Mouse (Mus musculus) embryonic stem cell, embryonic (primary cell): ENCODE results near the gene Serinc1.
"Not testable (repeated sequence)": the region's sequence is repeated elsewhere in the genome, so short reads cannot be mapped to it uniquely, and the experiment has no call there.

Experiments
- CTCF ChIA-PET, 4 experiments: fragments of 300-600 bp in 2 of 4; fragments of 350-600 bp in 2 of 4; sonication (Branson Sonifier 250); formaldehyde crosslinking; loops; one replicate each; lab custom pipeline; 2022; ENCODE audit warnings: inconsistent platforms in 2 of 4; lab: Charles Lee
- POLR2A ChIA-PET, 4 experiments: fragments of 300-600 bp in 2 of 4; fragments of 350-600 bp in 2 of 4; sonication (Branson Sonifier 250); formaldehyde crosslinking; loops; one replicate each; lab custom pipeline; 2022; ENCODE audit warnings: antibody characterized with exemption in 4 of 4, inconsistent platforms in 1 of 4; lab: Charles Lee

The Serinc1 gene

GRCm38 (mm10) chr10:57532218-57533101 lies at the start of gene Serinc1:
Gene Serinc1 (minus strand): TSS chr10:57532530.
- POLR2A ChIA-PET, result interaction anchor here (0.6 to 2.3 kb wide), 25 partner anchors 9 to 254 kb away, joined by 3 to 13 read pairs (median 4); partner anchors contain the start of gene Hsf2 (in 1 of the 4)
- CTCF ChIA-PET, result interaction anchor here in 1 of 4 experiments (0.9 kb wide), 1 partner anchor 39 kb away, joined by 3 read pairs; no protein-coding TSS in a partner anchor

GRCm38 (mm10) chr10:57576721-57577120 lies 44.4 kb upstream of the Serinc1 start:
- CTCF ChIA-PET, result no interaction called here
- POLR2A ChIA-PET, result interaction anchor here in 1 of 4 experiments (1.3 kb wide), 1 partner anchor 91 kb away, joined by 4 read pairs; the partner anchor contains the start of gene Hsf2

- CTCF ChIA-PET, result interaction anchor here in 1 of 4 experiments (0.7 to 1.8 kb wide), 2 partner anchors 40 to 270 kb away, joined by 3 to 7 read pairs; partner anchors contain the start of gene Serinc1
- POLR2A ChIA-PET, result interaction anchor here in 2 of 4 experiments (0.5 to 0.9 kb wide), 2 partner anchors 86 to 136 kb away, joined by 3 read pairs; partner anchors contain the start of gene Hsf2 (in 1 of the 2)
Observed at GRCm38 (mm10) chr10:57572130-57572529, 39.8 kb upstream of the Serinc1 start.

- ChIA-PET CTCF (interaction anchor here in 3 of 4 experiments (0.6 to 1.8 kb wide), 6 partner anchors 17 to 275 kb away, joined by 3 to 7 read pairs (median 3); partner anchors contain the start of gene Serinc1 (in 1 of the 3)), POLR2A (interaction anchor here in 3 of 4 experiments (0.5 to 0.9 kb wide), 4 partner anchors 59 to 702 kb away, joined by 3 read pairs; partner anchors contain the start of gene Hsf2 (in 1 of the 3))
Observed at GRCm38 (mm10) chr10:57571211-57571730, 38.9 kb upstream of the Serinc1 start.

GRCm38 (mm10) chr10:57569023-57569931 lies 36.9 kb upstream of the Serinc1 start:
- CTCF ChIA-PET, result no interaction called here
- POLR2A ChIA-PET, result interaction anchor here in 1 of 4 experiments (0.6 kb wide), 1 partner anchor 83 kb away, joined by 3 read pairs; the partner anchor contains the start of gene Hsf2

GRCm38 (mm10) chr10:57566221-57566620 lies 33.9 kb upstream of the Serinc1 start:
- POLR2A ChIA-PET, result no interaction called here
- CTCF ChIA-PET, result no interaction called here

GRCm38 (mm10) chr10:57557597-57557996 lies 25.3 kb upstream of the Serinc1 start:
- CTCF ChIA-PET, result no interaction called here
- POLR2A ChIA-PET, result no interaction called here

GRCm38 (mm10) chr10:57553719-57554118 lies 21.4 kb upstream of the Serinc1 start:
- ChIA-PET CTCF (interaction anchor here in 1 of 4 experiments (0.6 kb wide), 1 partner anchor 67 kb away, joined by 3 read pairs; no protein-coding TSS in a partner anchor), POLR2A (interaction anchor here in 1 of 4 experiments (1.6 kb wide), 1 partner anchor 21 kb away, joined by 4 read pairs; the partner anchor contains the start of gene Serinc1)

- POLR2A ChIA-PET, result interaction anchor here in 2 of 4 experiments (0.8 to 1.4 kb wide), 2 partner anchors 17 kb away, joined by 3 read pairs; partner anchors contain the start of gene Serinc1 (in 2 of the 2)
- CTCF ChIA-PET, result no interaction called here
Observed at GRCm38 (mm10) chr10:57549631-57550030, 17.3 kb upstream of the Serinc1 start.

GRCm38 (mm10) chr10:57543890-57544289 lies 11.6 kb upstream of the Serinc1 start:
- CTCF ChIA-PET, result not testable (repeated sequence)

GRCm38 (mm10) chr10:57531616-57532217 lies 613 bp downstream of the Serinc1 start:
- POLR2A ChIA-PET, result interaction anchor here in 3 of 4 experiments (0.6 to 2.3 kb wide), 24 partner anchors 8 to 91 kb away, joined by 3 to 13 read pairs (median 4); partner anchors contain the start of gene Hsf2 (in 1 of the 3)
- CTCF ChIA-PET, result interaction anchor here in 1 of 4 experiments (0.9 kb wide), 1 partner anchor 40 kb away, joined by 3 read pairs; no protein-coding TSS in a partner anchor

More at GRCm38 (mm10) chr10:57543890-57544289, 11.6 kb upstream of the Serinc1 start:
- POLR2A ChIA-PET, result interaction anchor here in 1 of 4 experiments (1.0 kb wide), 1 partner anchor 12 kb away, joined by 4 read pairs; the partner anchor contains the start of gene Serinc1

- ChIA-PET POLR2A (interaction anchor here in 3 of 4 experiments (0.7 to 2.3 kb wide), 8 partner anchors 10 to 90 kb away, joined by 3 to 13 read pairs (median 6); partner anchors contain the start of gene Hsf2 (in 1 of the 3)), CTCF (no interaction called here)
Observed at GRCm38 (mm10) chr10:57531076-57531475, 1.3 kb downstream of the Serinc1 start.

GRCm38 (mm10) chr10:57526469-57526868 lies 5.9 kb downstream of the Serinc1 start:
- ChIA-PET POLR2A (interaction anchor here in 1 of 4 experiments (1.2 kb wide), 1 partner anchor 14 kb away, joined by 3 read pairs; no protein-coding TSS in a partner anchor), CTCF (no interaction called here)

GRCm38 (mm10) chr10:57515278-57515677 lies 17.1 kb downstream of the Serinc1 start:
- ChIA-PET CTCF (no interaction called here), POLR2A (interaction anchor here in 1 of 4 experiments (1.0 kb wide), 1 partner anchor 17 kb away, joined by 3 read pairs; the partner anchor contains the start of gene Serinc1)

GRCm38 (mm10) chr10:57514616-57515015 lies 17.7 kb downstream of the Serinc1 start:
- ChIA-PET CTCF (no interaction called here), POLR2A (interaction anchor here in 1 of 4 experiments (1.1 kb wide), 1 partner anchor 18 kb away, joined by 3 read pairs; the partner anchor contains the start of gene Serinc1)

GRCm38 (mm10) chr10:57499414-57500156 lies 32.7 kb downstream of the Serinc1 start:
- ChIA-PET POLR2A (interaction anchor here in 2 of 4 experiments (1.0 to 1.7 kb wide), 3 partner anchors 10 to 22 kb away, joined by 3 to 5 read pairs (median 3); no protein-coding TSS in a partner anchor), CTCF (no interaction called here)
